Mouse (Mus musculus) olfactory bulb, adult 2 months (tissue): ENCODE results near the gene Gm10778. TPM values are rescaled to one million over a fixed set of nuclear protein-coding genes. Genes with fewer than 3 reads are reported as not detected.
"Not testable (repeated sequence)": the region's sequence is repeated elsewhere in the genome, so short reads cannot be mapped to it uniquely, and the experiment has no call there.

ENCODE experiments used
- H3K27ac ChIP-seq: fragments of 200-500 bp; 2 replicates; pipeline ENCODE4 v1.5.1; 2012; ENCODE audit warnings: low read depth, low read length; ENCODE audit not compliant: insufficient read depth
- H3K4me1 ChIP-seq: fragments of 200-500 bp; 2 replicates; pipeline ENCODE4 v1.6.1; 2012; ENCODE audit warnings: low read length; ENCODE audit not compliant: control insufficient read depth, insufficient read depth
- H3K4me3 ChIP-seq: fragments of 200-500 bp; 2 replicates; pipeline ENCODE4 v1.5.1; 2012; ENCODE audit warnings: mild to moderate bottlenecking, low read depth, low read length, moderate library complexity; ENCODE audit not compliant: insufficient read depth
- CTCF ChIP-seq: fragments of 200-500 bp; IDR thresholded peaks from 2 replicates; pipeline ENCODE4 v1.5.1; 2012; ENCODE audit warnings: low read depth, mild to moderate bottlenecking, low read length, moderate library complexity; ENCODE audit not compliant: insufficient read depth
- POLR2A ChIP-seq: fragments of 200-500 bp; IDR thresholded peaks from 2 replicates; pipeline ENCODE4 v1.6.1; 2012; ENCODE audit warnings: mild to moderate bottlenecking, low read depth, low read length, moderate library complexity; ENCODE audit not compliant: insufficient read depth
- WGBS: fragments of 180-500 bp; shearing (Covaris S2); methylation state at CpG from one replicate; pipeline ENCODE4 v1.1.7; 2018; 5-methylcytosine and 5-hydroxymethylcytosine counted together
- polyA plus RNA-seq: library from polyadenylated mRNA; stranded (reverse); fragments of >200 nt; gene quantifications from 2 replicates; pipeline ENCODE4 v1.2.4, GENCODE M21; 2012; ENCODE audit warnings: low replicate concordance; ENCODE audit not compliant: missing spikeins, insufficient read depth, insufficient read length

Gene Gm10778
- polyA plus RNA-seq, 1 experiment = not detected

- Histone ChIP-seq H3K4me3 (peak overlapping the region; percentile 69), H3K27ac (no peak overlapping the region), H3K4me1 (peaks cover 20% of the 10 kb centered on the region)
- WGBS = 88% methylated on average over 22 of the region's 22 CpGs
- TF ChIP-seq CTCF (no peak), POLR2A (no peak)
These were observed 22.5 kb upstream of the Gm10778 start for GRCm38 (mm10) chr10:81626101-81626993.

GRCm38 (mm10) chr10:81626994-81627835, 21.6 kb upstream of the Gm10778 start, which contains the start of gene Sirt6:
Gene Sirt6 (minus strand): TSS chr10:81627797.
- Histone ChIP-seq H3K4me3 (peak within 1 kb of the TSS; percentile 69), H3K27ac (peak within 1 kb of the TSS; percentile 70), H3K4me1 (peaks cover 20% of the 10 kb centered on the region)
- TF ChIP-seq CTCF = no peak
- TF ChIP-seq POLR2A = peak; percentile 45; the same call in 1 of the 2 replicates
- 3% methylated on average over 40 of the region's 40 CpGs for WGBS

GRCm38 (mm10) chr10:81627836-81628220, 21.0 kb upstream of the Gm10778 start:
- Histone ChIP-seq H3K4me3 (peak overlapping the region; percentile 69), H3K4me1 (peaks cover 20% of the 10 kb centered on the region), H3K27ac (peak overlapping the region; percentile 69)
- no peak for TF ChIP-seq POLR2A
- TF ChIP-seq CTCF = no peak
- 46% methylated on average over 7 of the region's 7 CpGs for WGBS

- peaks cover 23% of the 10 kb centered on the region for H3K4me1 ChIP-seq
- H3K27ac ChIP-seq = peak within 1 kb of the TSS; percentile 70
- peak within 1 kb of the TSS; percentile 69 for H3K4me3 ChIP-seq
- TF ChIP-seq POLR2A = no peak
- TF ChIP-seq CTCF = no peak
- WGBS = 85% methylated on average over 16 of the region's 16 CpGs
These were observed 20.5 kb upstream of the Gm10778 start, which contains the start of gene Ankrd24 for GRCm38 (mm10) chr10:81628390-81628789. Gene Ankrd24 (plus strand): TSS chr10:81628540.

- 3% methylated on average over 37 of the region's 37 CpGs for WGBS
- Histone ChIP-seq H3K27ac (no peak overlapping the region), H3K4me1 (peaks cover 10% of the 10 kb centered on the region), H3K4me3 (peak overlapping the region; percentile 39)
- no peak for TF ChIP-seq POLR2A
- no peak for TF ChIP-seq CTCF
These were observed 15.4 kb upstream of the Gm10778 start for GRCm38 (mm10) chr10:81633253-81634099.

GRCm38 (mm10) chr10:81636338-81636737, 12.5 kb upstream of the Gm10778 start:
- 25% methylated on average over 8 of the region's 8 CpGs for WGBS
- no peak for TF ChIP-seq CTCF
- no peak for TF ChIP-seq POLR2A
- Histone ChIP-seq H3K27ac (no peak overlapping the region), H3K4me1 (peaks cover 12% of the 10 kb centered on the region), H3K4me3 (no peak overlapping the region)

GRCm38 (mm10) chr10:81638101-81638500, 10.8 kb upstream of the Gm10778 start:
- 82% methylated on average over 6 of the region's 6 CpGs for WGBS

GRCm38 (mm10) chr10:81640825-81641224, 8.0 kb upstream of the Gm10778 start:
- H3K4me3 ChIP-seq, H3K27ac ChIP-seq: not testable (repeated sequence)
- 35% methylated on average over 4 of the region's 4 CpGs for WGBS
- H3K4me1 ChIP-seq = peaks cover 23% of the 10 kb centered on the region

More at GRCm38 (mm10) chr10:81638101-81638500, 10.8 kb upstream of the Gm10778 start:
- TF ChIP-seq CTCF (no peak), POLR2A (no peak)
- Histone ChIP-seq H3K27ac (no peak overlapping the region), H3K4me1 (peaks cover 26% of the 10 kb centered on the region), H3K4me3 (no peak overlapping the region)

GRCm38 (mm10) chr10:81641566-81641965, 7.3 kb upstream of the Gm10778 start:
- TF ChIP-seq CTCF (no peak), POLR2A (no peak)
- 96% methylated on average over 2 of the region's 2 CpGs for WGBS
- H3K27ac ChIP-seq = no peak overlapping the region
- H3K4me1 ChIP-seq = peaks cover 23% of the 10 kb centered on the region
- H3K4me3 ChIP-seq = no peak overlapping the region
